Mouse (Mus musculus) ES-E14 (cell line): ENCODE results near the gene Otof. TPM values are rescaled to one million over a fixed set of nuclear protein-coding genes. Genes with fewer than 3 reads are reported as not detected.

Experiments used
- DNase-seq: peaks from one replicate; pipeline ENCODE4 v3.0.0-alpha.2; 2013; ENCODE audit warnings: low read depth, low spot score
- H3K27ac ChIP-seq: 2 replicates; pipeline ENCODE4 v1.5.1; 2012; ENCODE audit warnings: low read depth, mild to moderate bottlenecking, low read length, moderate library complexity, mixed read lengths; ENCODE audit not compliant: poor library complexity, insufficient read depth, severe bottlenecking
- H3K36me3 ChIP-seq: 2 replicates; pipeline ENCODE4 v1.6.1; 2012; ENCODE audit warnings: mild to moderate bottlenecking, low read length, moderate library complexity, mixed read lengths; ENCODE audit not compliant: control insufficient read depth, poor library complexity, insufficient read depth, severe bottlenecking
- H3K4me1 ChIP-seq, 2 experiments: fragments of 150-350 bp in 1 of 2; sonication (generic) in 1 of 2; 2 replicates each; pipeline ENCODE4 v1.6.1; 2012; ENCODE audit warnings: low read length in 2 of 2, mild to moderate bottlenecking in 1 of 2, mixed read lengths in 1 of 2; ENCODE audit not compliant: control insufficient read depth in 2 of 2, insufficient read depth in 2 of 2, poor library complexity in 1 of 2
- H3K4me3 ChIP-seq, 2 experiments: fragments of 150-350 bp in 1 of 2; sonication (generic) in 1 of 2; 2 replicates each; pipeline ENCODE4 v1.5.1; 2012; ENCODE audit warnings: low read length in 2 of 2, low read depth in 1 of 2, mild to moderate bottlenecking in 1 of 2, mixed read lengths in 1 of 2; ENCODE audit not compliant: insufficient read depth in 1 of 2, poor library complexity in 1 of 2, severe bottlenecking in 1 of 2
- H3K9ac ChIP-seq: 2 replicates; pipeline ENCODE4 v1.6.1; 2012; ENCODE audit warnings: low read depth, mild to moderate bottlenecking, low read length, mixed read lengths; ENCODE audit not compliant: poor library complexity, insufficient read depth, severe bottlenecking
- H3K9me3 ChIP-seq: fragments of 150-350 bp; sonication (generic); 2 replicates; pipeline ENCODE4 v1.6.1; 2012; ENCODE audit warnings: low read depth, mild to moderate bottlenecking, low read length; ENCODE audit not compliant: control insufficient read depth, insufficient read depth
- CHD2 ChIP-seq: IDR thresholded peaks from 2 replicates; pipeline ENCODE4 v1.6.1; 2014; ENCODE audit warnings: mild to moderate bottlenecking, low read depth, low read length, inconsistent platforms
- HCFC1 ChIP-seq: IDR thresholded peaks from 2 replicates; pipeline ENCODE4 v1.6.1; 2012; ENCODE audit warnings: low read length, inconsistent platforms, borderline replicate concordance; ENCODE audit not compliant: insufficient read depth
- MAFK ChIP-seq: IDR thresholded peaks from 2 replicates; pipeline ENCODE4 v1.6.1; 2014; ENCODE audit warnings: mild to moderate bottlenecking, low read depth, low read length, inconsistent platforms; ENCODE audit not compliant: insufficient read depth
- ZC3H11A ChIP-seq: IDR thresholded peaks from 2 replicates; pipeline ENCODE4 v1.6.1; 2012; ENCODE audit warnings: low read depth, mild to moderate bottlenecking, inconsistent platforms, low read length, borderline replicate concordance
- ZNF384 ChIP-seq: IDR thresholded peaks from 2 replicates; pipeline ENCODE4 v1.6.1; 2012; ENCODE audit warnings: low read depth, low read length, inconsistent platforms
- in situ Hi-C, 2 experiments: fragments of 600-800 bp; cut with MboI; formaldehyde crosslinking; loops; one replicate each; pipeline ENCODE4 v1.15.1; 2025; ENCODE audit warnings: low sequenced_read_pairs in 2 of 2, inconsistent platforms in 1 of 2; ENCODE audit not compliant: unreplicated experiment in 2 of 2
- total RNA-seq: library from RNA; depleted of rRNA; stranded (reverse); fragments of 300-350 nt; gene quantifications from 2 replicates; pipeline ENCODE4 v1.2.3, GENCODE M21; 2012; rRNA removed

Gene Otof
- total RNA-seq, 1 experiment = 0.18 TPM

DNA sequence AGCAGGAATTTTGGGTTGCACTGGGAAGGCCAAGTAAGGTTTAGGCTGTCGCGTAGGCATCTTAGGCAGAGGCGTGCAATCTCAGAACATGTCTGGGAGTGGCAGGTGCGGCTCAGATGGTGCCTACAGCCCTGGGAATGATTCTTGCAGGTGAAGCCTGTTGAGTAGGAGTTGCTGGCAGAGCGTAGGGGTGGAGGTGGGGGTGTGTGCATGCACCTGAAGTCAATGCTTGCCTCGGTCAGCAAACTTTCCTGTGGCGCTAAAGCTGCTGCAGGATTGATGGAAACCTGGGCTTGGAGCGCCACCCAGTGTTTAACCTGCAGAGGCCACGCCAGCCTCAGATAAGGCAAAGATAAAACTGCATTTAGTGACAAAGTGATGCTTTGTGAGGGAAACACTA is 118.6 kb downstream of the Otof start:
- no peak overlapping the region for H3K9ac ChIP-seq

GRCm38 (mm10) chr5:30342601-30343015 is 119.1 kb downstream of the Otof start:
- peak overlapping the region; percentile 14 to 22; a peak in 3 of 4 replicates for H3K4me3 ChIP-seq
- in situ Hi-C loops = no loop called here
- H3K36me3 ChIP-seq = no peaks in the 10 kb centered on the region
- DNase-seq = peak; percentile 13
- no peak overlapping the region for H3K9ac ChIP-seq
- no peaks in the 10 kb centered on the region for H3K9me3 ChIP-seq
- no peak overlapping the region for H3K27ac ChIP-seq
- no peak for TF ChIP-seq ZC3H11A
- TF ChIP-seq ZNF384 = no peak
- TF ChIP-seq MAFK = no peak
- peaks cover 0 to 2% of the 10 kb centered on the region in 2 experiments; a peak in 1 of 4 replicates for H3K4me1 ChIP-seq

More for the DNA sequence above, 118.6 kb downstream of the Otof start:
- H3K36me3 ChIP-seq = no peaks in the 10 kb centered on the region
- peak; percentile 69; the same call in 1 of the 2 replicates for TF ChIP-seq MAFK
- TF ChIP-seq ZC3H11A = peak; percentile 66
- no peak for TF ChIP-seq ZNF384
- H3K4me3 ChIP-seq = peak overlapping the region; percentile 14 to 22; a peak in 2 of 4 replicates
- DNase-seq = peak; percentile 44
- in situ Hi-C loops = no loop called here
- peaks cover 0 to 2% of the 10 kb centered on the region in 2 experiments; a peak in 1 of 4 replicates for H3K4me1 ChIP-seq
- no peaks in the 10 kb centered on the region for H3K9me3 ChIP-seq
- H3K27ac ChIP-seq = no peak overlapping the region

DNA sequence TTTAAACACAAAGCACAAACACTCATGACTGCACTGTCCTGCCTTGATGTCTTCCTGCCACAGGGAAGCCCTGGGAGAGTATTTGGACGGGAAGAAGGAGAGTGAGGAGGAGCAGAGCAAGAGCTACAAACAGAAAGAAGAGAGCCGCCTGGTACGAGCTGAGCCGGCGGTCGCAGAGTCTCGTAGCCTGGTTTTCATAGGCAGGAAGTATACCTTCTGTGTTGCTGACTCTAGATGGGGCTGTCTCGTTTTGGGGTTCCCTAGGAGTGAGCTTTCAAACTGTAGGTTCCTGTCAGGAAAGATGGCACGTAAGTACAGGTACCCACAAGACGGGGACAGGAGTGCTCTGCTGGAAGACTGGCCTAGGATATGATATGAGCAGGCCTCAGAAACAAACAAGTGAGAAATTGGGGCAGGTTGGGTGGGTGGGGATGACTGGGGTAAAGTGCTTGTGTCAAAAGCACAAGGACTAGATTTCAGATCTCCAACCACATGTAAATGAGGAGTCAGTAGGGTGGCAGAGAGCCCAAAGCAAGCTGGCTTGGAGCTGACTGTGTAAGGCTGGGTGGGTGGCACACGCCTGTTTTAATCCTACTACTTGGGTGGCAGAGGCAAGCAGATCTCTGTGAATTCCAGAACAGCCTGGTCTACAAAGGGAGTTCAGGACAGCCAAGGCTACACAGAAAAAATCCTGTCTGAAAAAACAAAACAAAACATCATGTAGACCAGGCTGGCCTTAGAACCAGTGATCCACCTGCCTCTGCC is 119.9 kb downstream of the Otof start:
- no peak for TF ChIP-seq ZC3H11A
- no peak for TF ChIP-seq ZNF384
- no peak for TF ChIP-seq CHD2
- TF ChIP-seq HCFC1 = no peak
- no peak for TF ChIP-seq MAFK
- Histone ChIP-seq H3K4me3 (no peak overlapping the region), H3K9me3 (no peaks in the 10 kb centered on the region), H3K4me1 (peaks cover 0 to 2% of the 10 kb centered on the region in 2 experiments; a peak in 1 of 4 replicates), H3K9ac (no peak overlapping the region), H3K36me3 (no peaks in the 10 kb centered on the region), H3K27ac (no peak overlapping the region)
- in situ Hi-C loops = no loop called here
- DNase-seq = no peak

DNA sequence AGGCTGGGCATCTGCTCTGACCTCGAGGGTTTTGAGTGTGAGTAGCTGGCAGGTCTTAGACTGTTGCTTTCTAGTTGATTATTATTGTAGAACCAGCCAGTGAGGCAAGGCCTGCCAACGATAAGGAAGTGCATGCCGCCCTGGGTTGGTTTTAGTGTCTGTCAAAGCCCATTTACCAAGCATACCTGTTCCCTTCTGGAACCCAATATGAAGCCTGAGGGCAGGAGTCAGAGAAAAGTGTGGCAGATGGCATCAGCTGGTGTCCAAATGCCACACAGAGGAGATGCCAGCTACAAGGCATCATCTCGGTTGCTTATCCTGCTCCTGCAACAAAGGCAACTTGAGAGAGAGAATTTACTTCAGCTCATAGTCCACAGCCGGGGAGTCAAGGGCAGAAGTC is 120.9 kb downstream of the Otof start:
- Histone ChIP-seq H3K27ac (no peak overlapping the region), H3K9ac (no peak overlapping the region), H3K36me3 (no peaks in the 10 kb centered on the region), H3K4me1 (peaks cover 0 to 2% of the 10 kb centered on the region in 2 experiments; a peak in 1 of 4 replicates), H3K9me3 (no peaks in the 10 kb centered on the region), H3K4me3 (no peak overlapping the region)
- in situ Hi-C loops = no loop called here
- DNase-seq = no peak
- TF ChIP-seq ZC3H11A = no peak
- TF ChIP-seq CHD2 = no peak
- no peak for TF ChIP-seq HCFC1
- TF ChIP-seq ZNF384 = no peak
- no peak for TF ChIP-seq MAFK

Other genes with a start within 250 kb of the Otof start
- gene Selenoi, start 229.4 kb downstream of the Otof start, total RNA-seq = 104 and 110 TPM in 2 replicates
- 0.54 and 0.74 TPM in 2 replicates for gene Drc1, start 180.5 kb downstream of the Otof start, total RNA-seq
- gene 1700001C02Rik, start 4.1 kb upstream of the Otof start, total RNA-seq = not detected in 2 replicates
- gene Cib4, start 83.9 kb upstream of the Otof start, total RNA-seq = not detected in 2 replicates
- gene Kcnk3, start 126.2 kb upstream of the Otof start, total RNA-seq = 0.16 and 0.31 TPM in 2 replicates
- gene Slc35f6, start 186.0 kb upstream of the Otof start, total RNA-seq = 40.0 and 62.2 TPM in 2 replicates
- 102 and 146 TPM in 2 replicates for gene Cenpa, start 204.8 kb upstream of the Otof start, total RNA-seq
- gene Dpysl5, start 249.6 kb upstream of the Otof start, total RNA-seq = 5.3 and 12.4 TPM in 2 replicates